Mouse (Mus musculus) heart, embryonic 11.5 days (tissue): ENCODE measurements around the gene Baiap3. TPM values are rescaled to one million over a fixed set of nuclear protein-coding genes. Genes with fewer than 3 reads are reported as not detected.

Source experiments
- ATAC-seq: fragments of 200-750 bp; cut with Nextera tagmentation; replicated peaks from 2 replicates; pipeline ENCODE4 v1.8.0; 2017; ENCODE audit warnings: moderate library complexity; ENCODE audit not compliant: insufficient number of reproducible peaks, low FRiP score, low TSS enrichment
- H3K27ac ChIP-seq: fragments of 300-500 bp; sonication (generic); 2 replicates; pipeline ENCODE4 v1.5.1; 2014; ENCODE audit warnings: mild to moderate bottlenecking, low read depth, low read length
- H3K27me3 ChIP-seq: fragments of 300-500 bp; sonication (generic); 2 replicates; pipeline ENCODE4 v1.6.1; 2014; ENCODE audit warnings: mild to moderate bottlenecking, low read length, mixed read lengths; ENCODE audit not compliant: control insufficient read depth, insufficient read depth
- H3K36me3 ChIP-seq: fragments of 300-500 bp; sonication (generic); 2 replicates; pipeline ENCODE4 v1.6.1; 2014; ENCODE audit warnings: mild to moderate bottlenecking, low read length, moderate library complexity, mixed read lengths; ENCODE audit not compliant: control insufficient read depth, insufficient read depth
- H3K4me1 ChIP-seq: fragments of 300-500 bp; sonication (generic); 2 replicates; pipeline ENCODE4 v1.6.1; 2014; ENCODE audit warnings: low read length; ENCODE audit not compliant: control insufficient read depth, insufficient read depth
- H3K4me2 ChIP-seq: fragments of 300-500 bp; sonication (generic); 2 replicates; pipeline ENCODE4 v1.6.1; 2014; ENCODE audit warnings: mild to moderate bottlenecking, moderate library complexity
- H3K4me3 ChIP-seq: fragments of 300-500 bp; sonication (generic); 2 replicates; pipeline ENCODE4 v1.5.1; 2014; ENCODE audit warnings: low read depth, low read length
- H3K9ac ChIP-seq: fragments of 300-500 bp; sonication (generic); 2 replicates; pipeline ENCODE4 v1.6.1; 2014; ENCODE audit warnings: mild to moderate bottlenecking, low read depth, low read length, moderate library complexity
- H3K9me3 ChIP-seq: fragments of 300-500 bp; sonication (generic); replicated peaks from 2 replicates; pipeline ENCODE4 v1.6.1; 2016; ENCODE audit warnings: low read length; ENCODE audit not compliant: control insufficient read depth
- WGBS: fragments of 180-500 bp; shearing (Covaris S2); extraction: QIAGEN DNeasy Blood & Tissue Kit; methylation state at CpG from one replicate; pipeline ENCODE4 v1.1.7; 2014; ENCODE audit not compliant: insufficient replicate concordance; 5-methylcytosine and 5-hydroxymethylcytosine counted together
- microRNA-seq: library from miRNA; unstranded; fragments of <30 nt; microRNA quantifications from one replicate; pipeline ENCODE4, GENCODE M21; 2016; ENCODE audit warnings: borderline number of aligned reads
- polyA plus RNA-seq: library from polyadenylated mRNA; unstranded; fragments of >200 nt; fragmentation: Nextera tagmentation; extraction: Ambion mirVana; gene quantifications from 2 replicates; pipeline ENCODE4 v1.2.1, GENCODE M21; 2014

Gene Baiap3
- polyA plus RNA-seq, 1 experiment from 2014 or later, result 0.63 TPM

DNA sequence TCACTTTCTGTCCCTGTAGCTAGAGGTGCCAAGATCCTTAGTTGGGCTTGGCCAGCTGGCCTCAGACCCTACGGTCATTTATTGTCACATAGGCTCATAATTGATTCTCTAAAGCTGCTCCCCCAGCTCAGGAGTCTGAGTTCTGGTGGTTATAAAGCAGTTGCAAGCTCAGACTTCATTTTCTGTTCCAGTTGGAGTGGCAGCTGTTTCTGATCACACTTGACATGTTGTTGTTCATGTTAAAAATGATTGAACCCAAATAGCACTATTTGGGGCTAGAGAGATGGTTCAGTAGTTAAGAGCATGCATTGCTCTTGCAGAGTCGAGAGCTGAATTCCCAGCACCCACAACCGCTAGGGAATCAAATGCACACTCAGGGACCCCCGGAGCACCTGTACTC is 46.2 kb downstream of the Baiap3 start:
- Histone ChIP-seq H3K9ac (no peak overlapping the region), H3K27ac (no peak overlapping the region), H3K9me3 (no peaks in the 10 kb centered on the region), H3K27me3 (no peaks in the 10 kb centered on the region), H3K4me2 (no peak overlapping the region), H3K36me3 (peaks cover 31% of the 10 kb centered on the region), H3K4me1 (no peaks in the 10 kb centered on the region), H3K4me3 (no peak overlapping the region)
- no peak for ATAC-seq
- WGBS, result 91% methylated on average over 4 of the region's 4 CpGs

DNA sequence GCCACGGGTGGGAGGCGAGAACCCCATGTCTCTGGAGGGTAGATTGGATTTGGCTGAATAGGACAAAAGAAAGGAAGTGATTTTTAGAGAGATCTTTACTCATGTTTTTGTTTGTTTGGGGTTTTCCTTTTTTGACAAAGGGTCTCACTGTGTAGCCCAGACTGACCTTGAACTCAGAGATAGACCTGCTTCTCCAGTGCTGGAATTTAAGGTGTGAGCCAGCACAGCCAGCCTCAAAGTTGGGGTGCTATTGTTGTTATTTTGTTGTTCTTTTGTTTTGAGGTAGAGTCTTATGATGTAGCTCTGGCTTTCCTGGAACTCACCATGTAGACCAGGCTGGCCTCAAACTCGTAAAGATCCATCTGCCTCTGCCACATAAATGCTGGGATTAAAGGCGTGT is 53.8 kb downstream of the Baiap3 start:
- no peak for ATAC-seq
- H3K27ac ChIP-seq, result no peak overlapping the region
- H3K4me2 ChIP-seq, result no peak overlapping the region
- no peak overlapping the region for H3K9ac ChIP-seq
- no peak overlapping the region for H3K4me3 ChIP-seq
- H3K27me3 ChIP-seq, result no peaks in the 10 kb centered on the region
- peaks cover 27% of the 10 kb centered on the region for H3K36me3 ChIP-seq
- 87% methylated on average over 4 of the region's 4 CpGs for WGBS
- no peaks in the 10 kb centered on the region for H3K9me3 ChIP-seq
- H3K4me1 ChIP-seq, result no peaks in the 10 kb centered on the region

Small RNAs within 50 kb of the gene (microRNA-seq; reads per million reads assigned to microRNA genes)
- gene Mir3547, result 0.68 reads per million, percentile 4 among the genes with 10 or more reads in this experiment

Other genes starting within 250 kb of the Baiap3 start
- 6.8 and 8.9 TPM in 2 replicates for gene Cramp1l, start 240.6 kb downstream of the Baiap3 start, polyA plus RNA-seq
- gene Ift140, start 240.3 kb downstream of the Baiap3 start, polyA plus RNA-seq, result 17.4 and 17.9 TPM in 2 replicates
- 14.4 and 18.5 TPM in 2 replicates for gene Tmem204, start 172.8 kb downstream of the Baiap3 start, polyA plus RNA-seq
- 22.1 and 25.4 TPM in 2 replicates for gene Telo2, start 140.4 kb downstream of the Baiap3 start, polyA plus RNA-seq
- gene Ptx4, start 135.6 kb downstream of the Baiap3 start, polyA plus RNA-seq, result 0.10 TPM in 1 of 2 replicates, not detected in the other
- 18.9 and 20.4 TPM in 2 replicates for gene Clcn7, start 123.0 kb downstream of the Baiap3 start, polyA plus RNA-seq
- gene Ccdc154, start 93.9 kb downstream of the Baiap3 start, polyA plus RNA-seq, result not detected in 2 replicates
- gene Gm38655, start 80.9 kb downstream of the Baiap3 start, polyA plus RNA-seq, result 0.17 TPM in 1 of 2 replicates, not detected in the other
- gene BC003965, start 71.8 kb downstream of the Baiap3 start, polyA plus RNA-seq, result 24.6 and 26.7 TPM in 2 replicates
- 2.9 and 3.2 TPM in 2 replicates for gene Unkl, start 68.0 kb downstream of the Baiap3 start, polyA plus RNA-seq
- 22.6 and 25.5 TPM in 2 replicates for gene Gnptg, start 16.2 kb downstream of the Baiap3 start, polyA plus RNA-seq
- gene Tsr3, start 16.2 kb downstream of the Baiap3 start, polyA plus RNA-seq, result 32.1 and 33.6 TPM in 2 replicates
- 471 and 482 TPM in 2 replicates for gene Ube2i, start 18.3 kb upstream of the Baiap3 start, polyA plus RNA-seq
- not detected in 2 replicates for gene Prss34, start 42.0 kb upstream of the Baiap3 start, polyA plus RNA-seq
- not detected in 2 replicates for gene Prss28, start 52.3 kb upstream of the Baiap3 start, polyA plus RNA-seq
- gene Prss29, start 62.3 kb upstream of the Baiap3 start, polyA plus RNA-seq, result not detected in 2 replicates
- not detected in 2 replicates for gene Tpsab1, start 89.2 kb upstream of the Baiap3 start, polyA plus RNA-seq
- gene Tpsb2, start 109.9 kb upstream of the Baiap3 start, polyA plus RNA-seq, result not detected in 2 replicates
- 0.69 and 1.6 TPM in 2 replicates for gene Tpsg1, start 112.9 kb upstream of the Baiap3 start, polyA plus RNA-seq
- 10.3 and 10.6 TPM in 2 replicates for gene Cacna1h, start 177.4 kb upstream of the Baiap3 start, polyA plus RNA-seq
- gene Tekt4, start 198.3 kb upstream of the Baiap3 start, polyA plus RNA-seq, result 0.97 and 1.2 TPM in 2 replicates
- gene Sstr5, start 240.9 kb upstream of the Baiap3 start, polyA plus RNA-seq, result 0.84 and 1.0 TPM in 2 replicates